Mouse (Mus musculus) spleen, postnatal 14 days (tissue): ENCODE measurements around the gene Spata31.

ENCODE experiments used
- DNase-seq, 2 experiments: peaks; one replicate each; pipeline ENCODE4 v3.0.0; 2021 to 2022; ENCODE audit warnings: low spot score in 2 of 2

Spata31 gene

DNA sequence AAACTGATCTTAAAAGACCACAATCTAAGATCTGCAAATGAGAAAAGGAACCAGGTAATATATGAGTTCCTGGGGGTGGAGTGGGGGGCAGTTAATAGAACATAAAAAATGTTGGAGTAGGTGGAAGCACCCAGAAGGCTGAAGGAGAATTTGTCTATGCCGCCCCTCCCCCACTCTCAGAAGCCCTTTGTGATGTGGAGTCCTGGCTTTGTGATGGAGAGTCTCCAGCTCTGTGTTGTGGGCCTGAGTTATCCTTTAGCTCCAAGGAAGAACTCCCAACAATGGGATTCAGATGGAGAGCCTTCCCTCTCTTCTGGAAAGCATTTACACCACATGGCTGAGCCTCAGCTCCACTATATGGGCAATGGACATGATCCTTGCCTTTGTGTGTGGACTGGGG lies at the start of gene Spata31:
Gene Spata31 (plus strand): TSS at position 216 of the 400 bp plus-strand sequence.
- DNase-seq: no peak

DNA sequence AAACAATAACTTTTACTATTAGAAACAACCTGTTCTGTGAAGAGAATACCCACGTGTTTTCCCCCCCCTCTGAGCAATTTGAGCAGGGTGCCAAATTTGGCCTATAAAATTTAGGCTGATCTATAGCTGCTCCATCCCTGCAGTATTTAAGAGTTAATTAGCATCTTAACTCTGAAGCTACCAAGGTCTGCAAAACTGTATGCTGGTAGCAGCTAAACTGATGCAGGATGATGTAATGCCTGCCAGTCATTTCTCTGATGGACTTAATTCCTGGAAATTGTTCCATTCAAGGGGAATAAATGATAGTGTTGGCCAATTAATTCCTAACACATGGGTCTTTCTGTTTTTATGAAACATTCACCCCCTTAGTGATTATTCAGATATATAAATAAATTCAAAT lies 14.1 kb upstream of the Spata31 start:
- DNase-seq: no peak

DNA sequence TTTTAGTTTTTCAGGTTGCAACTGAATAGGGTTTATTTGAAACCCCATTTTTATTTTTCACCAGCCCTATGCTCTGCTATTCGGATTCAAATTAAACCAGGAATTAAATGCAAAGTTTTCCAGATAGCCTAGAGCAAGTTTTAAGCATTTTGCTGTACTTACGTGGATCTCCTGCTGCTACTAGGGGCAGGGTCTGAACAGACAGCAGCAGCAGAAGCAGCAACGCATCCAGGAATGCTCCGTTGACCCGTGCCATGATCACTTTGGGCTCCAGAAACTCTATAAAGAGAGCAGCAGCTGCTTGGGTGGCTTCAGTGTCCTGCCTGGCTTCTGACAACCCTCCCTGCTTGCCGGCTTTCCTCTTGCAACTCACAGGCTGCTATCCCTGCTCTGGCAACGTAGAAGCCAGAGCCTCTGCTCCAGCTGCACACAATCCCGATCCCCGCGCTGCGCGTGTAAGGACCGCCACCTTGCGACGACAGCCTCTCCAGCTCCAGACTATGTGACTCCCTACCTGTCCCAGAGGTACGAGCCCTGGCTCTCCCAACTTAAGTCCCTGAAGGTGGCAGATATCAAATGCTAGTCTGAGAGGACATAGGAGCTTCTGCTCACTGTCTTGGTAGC lies 13.5 kb upstream of the Spata31 start, which contains the start of gene Cntnap3:
Gene Cntnap3 (minus strand): TSS at position 371 of the 624 bp plus-strand sequence.
- no peak for DNase-seq
